Mouse (Mus musculus) cerebellum, adult 2 months (tissue): ENCODE data around the gene Rps8. TPM values are rescaled to one million over a fixed set of nuclear protein-coding genes. Genes with fewer than 3 reads are reported as not detected.
A peak's percentile ranks its signal among the peaks of the same experiment; 100 is the strongest.

Source experiments
- DNase-seq, 2 experiments: peaks; one replicate each; pipeline ENCODE4 v3.0.0; 2021
- H3K27ac ChIP-seq: fragments of 200-500 bp; 2 replicates; pipeline ENCODE4 v1.5.1; 2012; ENCODE audit warnings: low read length, control low read depth, inconsistent platforms; ENCODE audit not compliant: insufficient read depth
- H3K27me3 ChIP-seq: fragments of 200-500 bp; 2 replicates; pipeline ENCODE4 v1.6.1; 2012; ENCODE audit warnings: inconsistent platforms, mild to moderate bottlenecking, low read length, moderate library complexity; ENCODE audit not compliant: control insufficient read depth, insufficient read depth
- H3K4me1 ChIP-seq: fragments of 200-500 bp; 2 replicates; pipeline ENCODE4 v1.6.1; 2011; ENCODE audit warnings: low read length; ENCODE audit not compliant: control insufficient read depth, insufficient read depth
- H3K4me3 ChIP-seq: fragments of 200-500 bp; replicated peaks from 2 replicates; pipeline ENCODE3; 2011; ENCODE audit warnings: mild to moderate bottlenecking, low read depth, low read length, control low read depth; ENCODE audit not compliant: insufficient read depth
- CTCF ChIP-seq: fragments of 200-500 bp; IDR thresholded peaks from 2 replicates; pipeline ENCODE4 v1.5.1; 2011; ENCODE audit warnings: low read depth, mild to moderate bottlenecking, control low read depth, low read length, moderate library complexity, borderline replicate concordance; ENCODE audit not compliant: insufficient read depth
- POLR2A ChIP-seq: fragments of 200-500 bp; IDR thresholded peaks from 2 replicates; pipeline ENCODE4 v1.6.1; 2011; ENCODE audit warnings: low read length, control low read depth, borderline replicate concordance; ENCODE audit not compliant: insufficient read depth
- WGBS: fragments of 180-500 bp; shearing (Covaris S2); methylation state at CpG from one replicate; pipeline ENCODE4 v1.1.7; 2018; 5-methylcytosine and 5-hydroxymethylcytosine counted together
- polyA plus RNA-seq: library from polyadenylated mRNA; depleted of rRNA; stranded (reverse); fragments of >200 nt; gene quantifications from 2 replicates; pipeline ENCODE4 v1.2.3, GENCODE M21; 2012

Gene Rps8
- polyA plus RNA-seq, 1 experiment: 507 TPM

DNA sequence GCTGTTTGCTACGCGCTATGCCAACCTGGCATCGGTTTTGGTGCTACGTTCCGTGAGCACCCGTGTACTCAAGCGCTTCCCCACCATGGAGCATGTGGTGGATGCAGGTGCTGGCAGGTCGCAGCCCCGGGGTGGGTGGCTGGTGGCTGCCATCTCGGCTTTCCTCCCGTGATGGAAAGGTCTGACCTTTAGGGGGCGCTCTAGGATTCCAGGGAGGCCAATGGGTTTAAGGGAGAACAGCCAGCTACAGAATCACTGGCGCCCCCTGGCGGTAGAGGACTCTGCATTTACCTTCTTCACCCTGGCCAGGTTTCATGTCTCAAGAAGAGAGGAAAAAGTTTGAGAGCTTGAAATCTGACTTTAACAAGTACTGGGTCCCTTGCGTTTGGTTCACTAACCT is 9.9 kb downstream of the Rps8 start:
- TF ChIP-seq POLR2A (no peak), CTCF (peak; percentile 70)
- H3K27ac ChIP-seq: no peak overlapping the region
- H3K4me3 ChIP-seq: no peak overlapping the region
- no peaks in the 10 kb centered on the region for H3K27me3 ChIP-seq
- WGBS: 26% methylated on average over 15 of the region's 15 CpGs
- DNase-seq: peak; percentile 76 to 77
- H3K4me1 ChIP-seq: no peaks in the 10 kb centered on the region

DNA sequence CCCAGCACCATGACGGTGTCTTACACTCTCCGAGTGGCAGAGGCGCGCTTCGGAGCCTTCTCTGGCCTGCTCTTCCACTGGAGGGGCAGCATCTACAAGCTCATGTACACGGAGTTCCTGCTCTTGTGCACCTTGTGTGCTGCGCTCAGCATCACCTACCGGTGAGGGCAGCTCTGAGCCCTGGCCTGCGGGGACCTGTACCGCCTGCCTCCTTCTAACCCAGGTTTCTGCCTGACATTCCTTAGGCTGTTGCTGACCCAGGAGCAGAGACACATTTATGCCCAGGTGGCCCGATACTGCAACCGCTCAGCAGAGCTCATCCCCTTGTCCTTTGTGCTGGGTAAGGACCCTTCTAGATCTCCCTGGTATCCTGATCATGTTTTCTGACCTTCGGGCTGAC is 10.8 kb downstream of the Rps8 start:
- H3K27ac ChIP-seq: no peak overlapping the region
- H3K27me3 ChIP-seq: no peaks in the 10 kb centered on the region
- DNase-seq: no peak
- no peak overlapping the region for H3K4me3 ChIP-seq
- 94% methylated on average over 13 of the region's 13 CpGs for WGBS
- H3K4me1 ChIP-seq: no peaks in the 10 kb centered on the region
- TF ChIP-seq CTCF: no peak
- no peak for TF ChIP-seq POLR2A

DNA sequence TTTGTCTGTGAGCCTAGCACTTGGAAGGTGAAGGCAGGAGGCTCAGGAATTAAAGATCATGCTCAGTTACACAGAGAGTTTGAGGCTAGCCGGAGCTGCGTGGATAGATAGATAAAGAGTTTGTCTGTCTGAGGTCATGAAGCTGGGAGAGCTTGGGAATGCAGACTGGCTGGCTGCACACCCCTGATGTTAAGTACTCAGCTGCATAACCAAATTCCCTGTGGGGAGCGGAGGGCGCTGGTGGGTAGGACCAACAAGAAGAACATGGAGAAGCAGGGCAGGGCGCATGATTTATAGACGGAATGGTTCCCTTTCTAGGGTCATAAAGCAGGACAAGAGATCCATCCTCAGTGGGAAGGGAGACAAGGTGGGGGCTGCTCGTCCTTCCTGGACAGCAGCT is 13.0 kb downstream of the Rps8 start:
- Histone ChIP-seq H3K27ac (no peak overlapping the region), H3K4me3 (no peak overlapping the region), H3K4me1 (no peaks in the 10 kb centered on the region), H3K27me3 (no peaks in the 10 kb centered on the region)
- peak in 1 of 2 experiments; percentile 0 for DNase-seq
- TF ChIP-seq CTCF: no peak
- no peak for TF ChIP-seq POLR2A
- 58% methylated on average over 7 of the region's 7 CpGs for WGBS

DNA sequence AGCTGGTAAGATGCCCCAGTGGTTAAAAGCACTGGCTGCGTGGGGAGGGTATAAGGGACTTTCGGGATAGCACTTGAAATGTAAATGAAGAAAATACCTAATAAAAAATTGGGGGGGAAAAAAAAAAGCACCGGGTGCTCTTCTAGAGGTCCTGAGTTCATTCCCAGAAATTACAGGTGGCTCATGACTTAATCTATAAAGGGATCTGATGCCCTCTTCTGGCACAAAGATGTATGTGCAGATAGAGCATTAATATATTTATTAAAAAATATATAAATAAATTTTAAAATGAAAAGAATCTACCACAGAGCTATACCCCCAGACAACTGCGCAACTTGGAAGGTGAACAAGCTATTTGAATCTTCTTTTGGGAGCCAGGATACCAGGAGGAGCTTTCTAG is 15.4 kb downstream of the Rps8 start:
- DNase-seq: no peak
- TF ChIP-seq CTCF (no peak), POLR2A (no peak)
- 30% methylated on average over 4 of the region's 4 CpGs for WGBS
- Histone ChIP-seq H3K27ac (no peak overlapping the region), H3K27me3 (no peaks in the 10 kb centered on the region), H3K4me3 (no peak overlapping the region), H3K4me1 (no peaks in the 10 kb centered on the region)

DNA sequence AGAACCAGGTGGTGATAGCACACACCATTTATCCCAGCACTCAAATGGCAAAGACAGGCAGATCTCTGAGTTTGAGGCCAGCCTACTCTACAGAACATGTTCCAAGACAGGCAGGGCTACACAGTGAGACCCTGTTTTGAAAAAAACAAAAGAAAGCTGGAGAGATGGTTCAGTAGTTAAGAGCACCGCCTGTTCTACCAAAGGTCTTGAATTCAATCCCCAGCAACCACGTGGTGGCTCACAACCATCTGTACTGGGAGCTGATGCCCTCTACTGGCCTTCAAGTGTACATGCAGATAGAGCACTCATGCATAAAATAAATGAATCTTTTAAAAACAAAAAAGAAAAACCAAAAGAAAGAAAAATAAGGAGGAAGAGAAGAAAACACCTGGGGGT is 16.8 kb downstream of the Rps8 start:
- DNase-seq: peak; percentile 36 to 55
- Histone ChIP-seq H3K27me3 (no peaks in the 10 kb centered on the region), H3K27ac (no peak overlapping the region), H3K4me3 (no peak overlapping the region), H3K4me1 (no peaks in the 10 kb centered on the region; the same call in 1 of the 2 replicates)
- TF ChIP-seq POLR2A (no peak), CTCF (peak; percentile 71; the same call in 1 of the 2 replicates)
- 0% methylated on average over 2 of the region's 2 CpGs for WGBS

DNA sequence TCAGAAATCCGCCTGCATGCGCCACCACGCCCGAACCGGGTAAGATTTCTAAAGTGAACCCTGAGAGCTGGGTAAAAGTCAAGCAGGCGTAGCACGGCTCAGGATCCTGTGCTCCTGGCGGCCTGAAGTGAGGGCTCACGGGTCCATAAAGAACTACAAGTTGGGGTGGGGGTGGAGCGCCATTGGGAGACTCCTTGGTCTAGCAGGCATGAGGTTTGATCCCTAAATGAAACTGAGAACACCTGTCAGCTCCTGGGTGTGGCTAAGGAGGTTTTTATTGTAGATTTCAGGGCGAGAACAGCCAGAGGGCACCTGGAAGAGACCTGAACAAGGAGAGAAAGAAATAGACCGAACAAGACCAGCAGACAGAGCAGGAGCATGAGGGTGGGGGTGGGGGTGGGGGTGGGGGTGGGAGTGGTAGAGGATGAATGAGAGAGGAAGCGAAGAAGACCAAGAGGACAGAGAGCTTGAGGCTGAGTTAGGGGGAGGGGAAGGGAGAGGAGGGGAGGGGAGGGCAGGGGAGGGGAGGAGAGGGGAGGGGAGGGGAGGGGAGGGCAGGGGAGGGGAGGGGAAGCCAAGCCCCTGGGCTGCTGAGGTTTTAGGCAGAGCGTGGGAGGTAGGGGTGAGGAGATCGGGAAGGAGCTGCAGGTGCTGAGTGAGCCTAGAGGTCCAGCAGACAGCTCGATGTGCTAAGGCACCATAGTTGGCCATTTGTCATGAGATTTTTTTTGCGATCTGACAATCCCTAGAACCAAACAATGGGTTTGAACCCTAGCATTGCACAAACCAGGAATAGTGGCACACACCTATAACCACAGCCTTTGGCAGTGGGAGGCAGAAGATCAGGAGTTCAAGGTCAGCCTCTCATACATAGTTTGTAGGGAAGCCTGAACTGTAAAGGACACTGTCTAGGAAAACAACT is 17.5 kb downstream of the Rps8 start:
- Histone ChIP-seq H3K4me1 (no peaks in the 10 kb centered on the region; the same call in 1 of the 2 replicates), H3K4me3 (no peak overlapping the region), H3K27me3 (no peaks in the 10 kb centered on the region), H3K27ac (no peak overlapping the region)
- no peak for DNase-seq
- TF ChIP-seq POLR2A: no peak
- TF ChIP-seq CTCF: no peak
- 74% methylated on average over 16 of the region's 17 CpGs for WGBS

DNA sequence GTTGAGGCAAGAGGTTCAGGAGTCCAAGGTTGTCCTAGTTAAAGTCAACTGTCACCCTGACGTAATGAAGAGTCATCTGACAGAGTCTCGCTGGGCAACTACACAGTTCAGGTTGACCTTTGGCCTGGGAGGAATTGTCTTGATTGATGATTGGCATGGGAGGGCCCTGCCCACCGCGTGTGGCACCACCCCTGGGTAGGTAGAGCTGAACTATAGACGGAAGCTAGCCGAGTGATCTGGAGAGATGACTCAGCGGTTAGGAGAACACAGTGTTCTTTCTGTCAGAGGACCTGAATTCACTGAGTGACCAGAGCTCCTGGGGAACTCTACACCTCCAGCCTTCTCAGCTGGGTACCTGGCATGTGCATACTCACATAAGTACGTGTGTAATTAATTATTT is 20.0 kb downstream of the Rps8 start:
- DNase-seq: no peak
- Histone ChIP-seq H3K27me3 (no peaks in the 10 kb centered on the region), H3K4me1 (no peaks in the 10 kb centered on the region; the same call in 1 of the 2 replicates), H3K4me3 (no peak overlapping the region), H3K27ac (no peak overlapping the region)
- no peak for TF ChIP-seq CTCF
- no peak for TF ChIP-seq POLR2A
- 38% methylated on average over 8 of the region's 8 CpGs for WGBS

DNA sequence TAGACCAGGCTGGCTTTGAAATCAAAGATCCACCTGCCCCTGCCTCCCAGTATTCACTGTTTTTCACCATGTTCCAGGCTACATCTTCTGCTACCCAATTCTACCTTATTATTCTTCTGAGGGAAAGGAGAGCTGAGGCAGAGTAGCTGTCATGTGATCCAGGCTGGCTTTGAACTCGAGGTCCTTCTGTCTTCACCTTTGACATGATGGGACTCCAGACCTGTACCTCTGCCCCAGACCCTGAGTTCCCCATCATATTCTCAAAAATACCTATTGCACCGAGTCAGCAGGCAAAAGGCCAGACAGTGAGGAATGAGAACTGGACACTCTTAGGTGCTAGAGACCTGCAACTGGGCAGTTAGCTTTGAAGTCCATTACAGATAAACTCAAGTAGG is 21.4 kb downstream of the Rps8 start:
- no peak overlapping the region for H3K4me3 ChIP-seq
- H3K27ac ChIP-seq: 0 out of 2 replicates have a peak overlapping the region, but pooled peaks have one; percentile 17
- H3K4me1 ChIP-seq: no peaks in the 10 kb centered on the region; the same call in 1 of the 2 replicates
- TF ChIP-seq CTCF: no peak
- no peak for TF ChIP-seq POLR2A
- no peaks in the 10 kb centered on the region for H3K27me3 ChIP-seq
- WGBS: 35% methylated on average over 2 of the region's 2 CpGs
- peak in 1 of 2 experiments; percentile 25 for DNase-seq
